Mouse (Mus musculus) lung, embryonic 14.5 days (tissue): Measurements from ENCODE around the gene Larp4. TPM values are rescaled to one million over a fixed set of nuclear protein-coding genes. Genes with fewer than 3 reads are reported as not detected.
A peak's percentile ranks its signal among the peaks of the same experiment; 100 is the strongest.
"Not testable (repeated sequence)": the region's sequence is repeated elsewhere in the genome, so short reads cannot be mapped to it uniquely, and the experiment has no call there.

Experiments used
- ATAC-seq: fragments of 200-750 bp; cut with Nextera tagmentation; 2 replicates; pipeline ENCODE4 v1.8.0; 2017; ENCODE audit warnings: mild to moderate bottlenecking, moderate TSS enrichment, moderate library complexity; ENCODE audit not compliant: insufficient read depth
- DNase-seq: peaks from one replicate; pipeline ENCODE4 v3.0.0-alpha.2; 2015
- H3K27ac ChIP-seq: fragments of 300-500 bp; sonication (generic); 2 replicates; pipeline ENCODE4 v1.5.1; 2014; ENCODE audit warnings: low read depth, mild to moderate bottlenecking, moderate library complexity
- H3K27me3 ChIP-seq: fragments of 300-500 bp; sonication (generic); 2 replicates; pipeline ENCODE4 v1.6.1; 2014; ENCODE audit warnings: low read length, control low read depth; ENCODE audit not compliant: insufficient read depth
- H3K36me3 ChIP-seq: fragments of 300-500 bp; sonication (generic); 2 replicates; pipeline ENCODE4 v1.6.1; 2014; ENCODE audit warnings: control low read depth; ENCODE audit not compliant: insufficient read depth
- H3K4me1 ChIP-seq: fragments of 300-500 bp; sonication (generic); 2 replicates; pipeline ENCODE4 v1.6.1; 2014; ENCODE audit warnings: antibody characterized with exemption, control low read depth; ENCODE audit not compliant: insufficient read depth
- H3K4me2 ChIP-seq: fragments of 300-500 bp; sonication (generic); 2 replicates; pipeline ENCODE4 v1.6.1; 2014; ENCODE audit warnings: mild to moderate bottlenecking
- H3K4me3 ChIP-seq: fragments of 300-500 bp; sonication (generic); 2 replicates; pipeline ENCODE4 v1.5.1; 2014; ENCODE audit warnings: low read depth, low read length
- H3K9ac ChIP-seq: fragments of 300-500 bp; sonication (generic); 2 replicates; pipeline ENCODE4 v1.6.1; 2014
- H3K9me3 ChIP-seq: fragments of 300-500 bp; sonication (generic); 2 replicates; pipeline ENCODE4 v1.6.1; 2016; ENCODE audit warnings: low read depth, low read length, control low read depth
- CTCF ChIP-seq: IDR thresholded peaks from 2 replicates; pipeline ENCODE4 v1.5.1; 2016; ENCODE audit warnings: antibody characterized with exemption, low read depth
- WGBS: fragments of 180-500 bp; shearing (Covaris S2); extraction: QIAGEN DNeasy Blood & Tissue Kit; methylation state at CpG from one replicate; pipeline ENCODE4 v1.1.7; 2014; 5-methylcytosine and 5-hydroxymethylcytosine counted together
- polyA plus RNA-seq: library from polyadenylated mRNA; unstranded; fragments of >200 nt; fragmentation: Nextera tagmentation; extraction: Ambion mirVana; gene quantifications from 2 replicates; pipeline ENCODE4 v1.2.1, GENCODE M21; 2014

The Larp4 gene
- polyA plus RNA-seq, 1 experiment from 2014 or later = 39.3 TPM

- Histone ChIP-seq H3K27ac (no peak overlapping the region), H3K9me3 (no peaks in the 10 kb centered on the region), H3K4me1 (no peaks in the 10 kb centered on the region), H3K9ac (no peak overlapping the region), H3K4me2 (peak overlapping the region; percentile 82), H3K4me3 (peak overlapping the region; percentile 77; the same call in 1 of the 2 replicates), H3K27me3 (no peaks in the 10 kb centered on the region), H3K36me3 (no peaks in the 10 kb centered on the region)
- TF ChIP-seq CTCF = no peak
- ATAC-seq (no peak), DNase-seq (no peak)
- 72% methylated on average over 2 of the region's 2 CpGs for WGBS
Observed at GRCm38 (mm10) chr15:99974476-99975220, 4.8 kb downstream of the Larp4 start.

GRCm38 (mm10) chr15:99976121-99976520 lies 6.3 kb downstream of the Larp4 start:
- H3K27ac ChIP-seq, DNase-seq, H3K36me3 ChIP-seq, H3K9me3 ChIP-seq, H3K27me3 ChIP-seq, H3K4me3 ChIP-seq, H3K4me2 ChIP-seq, ATAC-seq, H3K4me1 ChIP-seq, H3K9ac ChIP-seq: not testable (repeated sequence)
- WGBS = 91% methylated on average over 2 of the region's 2 CpGs

- H3K36me3 ChIP-seq = no peaks in the 10 kb centered on the region
- no peaks in the 10 kb centered on the region for H3K4me1 ChIP-seq
- H3K4me2 ChIP-seq = no peak overlapping the region
- no peak overlapping the region for H3K4me3 ChIP-seq
- no peak overlapping the region for H3K9ac ChIP-seq
- WGBS = 69% methylated on average over 1 of the region's 1 CpGs
- DNase-seq (no peak), ATAC-seq (no peak)
- no peaks in the 10 kb centered on the region for H3K27me3 ChIP-seq
- H3K27ac ChIP-seq = no peak overlapping the region
- H3K9me3 ChIP-seq = no peaks in the 10 kb centered on the region
- TF ChIP-seq CTCF = no peak
Observed at GRCm38 (mm10) chr15:99979266-99979665, 9.4 kb downstream of the Larp4 start.

- Histone ChIP-seq H3K4me2 (no peak overlapping the region), H3K36me3 (no peaks in the 10 kb centered on the region), H3K27ac (no peak overlapping the region), H3K9ac (no peak overlapping the region), H3K4me3 (no peak overlapping the region), H3K4me1 (no peaks in the 10 kb centered on the region), H3K9me3 (no peaks in the 10 kb centered on the region), H3K27me3 (no peaks in the 10 kb centered on the region)
- DNase-seq (no peak), ATAC-seq (no peak)
- 84% methylated on average over 2 of the region's 2 CpGs for WGBS
- no peak for TF ChIP-seq CTCF
Observed at GRCm38 (mm10) chr15:99979715-99980114, 9.8 kb downstream of the Larp4 start.

GRCm38 (mm10) chr15:99993100-99993499 lies 23.2 kb downstream of the Larp4 start:
- Histone ChIP-seq H3K4me3 (no peak overlapping the region), H3K27me3 (no peaks in the 10 kb centered on the region), H3K9me3 (no peaks in the 10 kb centered on the region), H3K4me1 (no peaks in the 10 kb centered on the region), H3K4me2 (no peak overlapping the region), H3K27ac (no peak overlapping the region), H3K36me3 (peaks cover 70% of the 10 kb centered on the region), H3K9ac (no peak overlapping the region)
- no peak for TF ChIP-seq CTCF
- ATAC-seq = no peak
- 94% methylated on average over 1 of the region's 1 CpGs for WGBS
- no peak for DNase-seq

- Histone ChIP-seq H3K4me2 (no peak overlapping the region), H3K9me3 (no peaks in the 10 kb centered on the region), H3K9ac (no peak overlapping the region), H3K36me3 (peaks cover 74% of the 10 kb centered on the region), H3K4me3 (no peak overlapping the region), H3K4me1 (no peaks in the 10 kb centered on the region), H3K27me3 (no peaks in the 10 kb centered on the region), H3K27ac (no peak overlapping the region)
- ATAC-seq (no peak), DNase-seq (no peak)
- TF ChIP-seq CTCF = no peak
- WGBS = 86% methylated on average over 6 of the region's 6 CpGs
Observed at GRCm38 (mm10) chr15:99997114-99997804, 27.4 kb downstream of the Larp4 start.

GRCm38 (mm10) chr15:99999390-99999789 lies 29.5 kb downstream of the Larp4 start:
- no peak overlapping the region for H3K27ac ChIP-seq
- DNase-seq (no peak), ATAC-seq (no peak)
- no peak for TF ChIP-seq CTCF
- WGBS = 85% methylated on average over 1 of the region's 1 CpGs
- H3K27me3 ChIP-seq = no peaks in the 10 kb centered on the region
- peaks cover 78% of the 10 kb centered on the region for H3K36me3 ChIP-seq
- no peak overlapping the region for H3K4me2 ChIP-seq
- no peaks in the 10 kb centered on the region for H3K4me1 ChIP-seq
- no peak overlapping the region for H3K9ac ChIP-seq
- no peak overlapping the region for H3K4me3 ChIP-seq
- no peaks in the 10 kb centered on the region for H3K9me3 ChIP-seq
